Mouse (Mus musculus): Measurements from ENCODE around the gene 1700088E04Rik.

GRCm38 (mm10) chr15:79140866-79141565 is at the start of gene 1700088E04Rik, which contains the start of gene Polr2f:
- TF ChIP-seq CTCF (IDR thresholded peaks at IDR 0.05; ENCODE audit: extremely low read depth, insufficient read length, insufficient replicate concordance, low read depth, low read length) (no peak), POLR2A (IDR thresholded peaks at IDR 0.05; ENCODE audit: low read depth, low read length) (peak; percentile 63; the same call in 1 of the 2 replicates)

Data from small intestine, adult 2 months (tissue).